Mouse (Mus musculus) heart, postnatal 36 days (tissue): Measurements from ENCODE around the gene Trim25. TPM values are rescaled to one million over a fixed set of nuclear protein-coding genes. Genes with fewer than 3 reads are reported as not detected.
"Not testable (repeated sequence)": the region's sequence is repeated elsewhere in the genome, so short reads cannot be mapped to it uniquely, and the experiment has no call there.

Experiments
- DNase-seq, 2 experiments: peaks; one replicate each; pipeline ENCODE4 v3.0.0; 2021 to 2022
- intact Hi-C: fragments of 180-260 bp; cut with DNase I; formaldehyde crosslinking; loops from one replicate; pipeline ENCODE4 v1.15.1; 2025
- total RNA-seq, 2 experiments: library from RNA; stranded (reverse); gene quantifications; 2 replicates each; pipeline ENCODE4 v1.2.3; 2021

The Trim25 gene
- total RNA-seq, 2 experiments from 2014 or later: 23.1 to 27.3 TPM

- intact Hi-C loops: loop anchor here (2.0 to 5.0 kb wide), 2 partner anchors 79 to 313 kb away; partner anchors contain the start of gene Nog
- DNase-seq: no peak
These were observed 9.6 kb upstream of the Trim25 start for GRCm38 (mm10) chr11:88989530-88989929.

- DNase-seq: no peak
- intact Hi-C loops: loop anchor here (1.0 to 10.0 kb wide), 2 partner anchors 46 to 1922 kb away; no protein-coding TSS in a partner anchor
These were observed 6.0 kb upstream of the Trim25 start for GRCm38 (mm10) chr11:88993186-88993585.

- peak; percentile 66 to 67 for DNase-seq
- intact Hi-C loops: loop anchor here (1.0 to 10.0 kb wide), 2 partner anchors 46 to 1921 kb away; no protein-coding TSS in a partner anchor
These were observed 5.6 kb upstream of the Trim25 start for GRCm38 (mm10) chr11:88993625-88994024.

- intact Hi-C loops: loop anchor here (10.0 kb wide), 1 partner anchor 1920 kb away; no protein-coding TSS in a partner anchor
- no peak for DNase-seq
These were observed 4.7 kb upstream of the Trim25 start for GRCm38 (mm10) chr11:88994492-88994891.

DNA sequence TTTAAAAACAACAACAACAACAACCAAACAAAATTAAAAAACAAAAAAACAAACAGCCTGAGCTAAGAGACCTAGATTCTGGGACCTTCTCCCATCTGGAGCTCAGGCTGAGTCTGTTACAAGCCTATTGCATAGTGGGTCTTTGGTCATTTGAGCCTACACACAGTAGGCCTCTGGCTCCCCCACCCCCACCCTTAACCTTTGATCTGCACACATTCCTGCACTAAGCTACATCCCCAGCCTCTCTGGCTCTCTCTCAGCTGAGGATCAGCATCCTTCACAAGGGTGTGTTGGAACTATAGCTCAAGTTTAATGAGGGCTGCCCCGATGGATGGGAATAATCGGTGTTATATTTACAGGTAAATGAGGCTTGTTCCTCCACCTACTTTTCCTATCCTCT lies 3.6 kb upstream of the Trim25 start:
- intact Hi-C loops: loop anchor here (10.0 kb wide), 1 partner anchor 1919 kb away; no protein-coding TSS in a partner anchor
- no peak for DNase-seq

DNA sequence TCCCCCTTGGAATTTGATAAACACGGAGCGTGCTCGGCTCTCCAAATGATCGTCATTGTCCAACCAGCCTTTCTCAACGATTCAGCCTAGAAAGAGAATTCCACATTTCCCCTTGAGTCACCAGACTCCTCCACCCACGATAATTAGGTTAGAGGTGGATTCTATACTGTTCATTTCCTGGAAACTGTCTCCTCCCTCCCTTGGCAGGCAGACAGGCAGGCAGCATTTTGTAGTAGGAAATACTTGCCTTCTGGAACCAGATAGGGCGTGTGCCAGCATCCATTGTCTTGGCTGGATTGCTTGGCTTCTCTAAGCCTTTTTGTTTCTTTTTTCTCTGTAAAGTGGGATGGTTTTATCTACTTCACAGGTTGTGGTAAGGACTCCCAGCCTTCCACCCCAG lies 2.7 kb upstream of the Trim25 start:
- intact Hi-C loops: loop anchor here (10.0 kb wide), 1 partner anchor 1918 kb away; no protein-coding TSS in a partner anchor
- DNase-seq: peak in 1 of 2 experiments; percentile 52

DNA sequence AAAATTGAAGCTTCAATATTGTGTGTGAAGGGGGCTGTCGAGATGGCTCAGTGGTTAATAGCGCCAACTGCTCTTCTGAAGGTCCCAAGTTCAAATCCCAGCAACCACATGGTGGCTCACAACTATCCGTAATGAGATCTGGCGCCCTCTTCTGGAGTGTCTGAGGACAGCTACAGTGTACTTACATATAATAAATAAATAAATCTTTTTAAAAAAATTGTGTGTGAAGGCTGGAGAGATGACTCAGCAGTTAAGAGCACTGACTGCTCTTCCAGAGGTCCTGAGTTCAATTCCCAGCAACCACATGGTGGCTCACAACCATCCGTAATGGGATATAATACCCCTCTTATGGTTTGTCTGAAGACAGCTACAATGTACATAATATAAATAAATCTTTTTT lies 1.8 kb upstream of the Trim25 start:
- intact Hi-C loops: loop anchor here (10.0 kb wide), 1 partner anchor 1917 kb away; no protein-coding TSS in a partner anchor
- DNase-seq: not testable (repeated sequence)

DNA sequence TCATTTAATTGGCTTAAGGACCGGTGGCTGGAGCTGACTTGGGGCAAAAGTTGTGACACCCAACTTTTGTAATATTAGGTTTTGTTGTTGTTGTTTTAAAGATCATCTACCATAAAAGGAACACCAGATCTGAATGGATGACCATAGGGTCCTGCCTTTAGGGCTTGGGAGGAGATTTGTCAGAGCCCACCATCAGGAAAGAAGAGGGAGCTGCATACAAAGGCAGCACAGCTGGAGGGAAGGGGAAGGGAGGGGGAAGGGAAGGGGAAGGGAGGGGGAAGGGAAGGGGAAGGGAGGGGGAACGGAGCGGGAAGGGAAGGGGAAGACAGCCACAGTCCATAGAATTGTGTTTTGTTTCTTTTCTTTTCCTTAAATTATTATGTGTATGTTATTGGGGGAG lies 770 bp upstream of the Trim25 start:
- intact Hi-C loops: loop anchor here (2.0 to 10.0 kb wide), 2 partner anchors 70 to 1916 kb away; no protein-coding TSS in a partner anchor
- DNase-seq: no peak

DNA sequence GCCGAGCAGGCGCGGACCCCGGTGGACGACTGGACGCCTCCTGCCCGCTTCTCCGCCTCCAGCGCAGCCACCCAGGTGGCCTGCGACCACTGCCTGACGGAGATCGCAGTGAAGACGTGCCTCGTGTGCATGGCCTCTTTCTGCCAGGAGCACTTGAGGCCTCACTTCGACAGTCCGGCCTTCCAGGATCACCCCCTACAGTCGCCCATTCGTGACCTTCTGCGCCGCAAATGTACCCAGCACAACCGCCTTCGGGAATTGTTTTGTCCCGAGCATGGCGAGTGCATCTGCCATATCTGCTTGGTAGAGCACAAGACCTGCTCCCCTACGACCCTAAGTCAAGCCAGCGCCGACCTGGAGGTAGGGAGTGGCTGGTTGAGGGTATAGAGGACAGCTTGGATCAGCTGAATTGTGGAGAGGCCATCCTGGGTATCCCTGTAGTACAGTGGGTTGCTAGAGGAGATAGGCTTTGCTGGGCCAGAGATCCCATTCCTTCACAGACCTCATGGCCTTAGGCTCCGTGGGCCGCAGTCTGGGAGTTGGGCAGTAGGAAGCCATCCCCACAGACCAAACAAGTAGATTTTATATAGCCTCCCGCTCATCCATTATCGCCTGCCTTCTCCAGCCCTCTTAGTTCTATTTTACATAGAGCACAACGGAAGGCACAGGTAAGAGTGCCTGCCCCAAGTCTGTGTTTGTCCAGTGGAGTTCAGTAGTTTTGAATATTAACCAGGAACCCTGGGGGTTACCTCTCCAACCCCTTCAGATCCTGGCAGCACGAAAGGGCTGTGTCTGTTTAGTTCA lies 749 bp downstream of the Trim25 start:
- DNase-seq: peak in 1 of 2 experiments; percentile 40
- intact Hi-C loops: loop anchor here (2.0 to 10.0 kb wide), 2 partner anchors 69 to 1915 kb away; no protein-coding TSS in a partner anchor

- no peak for DNase-seq
- intact Hi-C loops: no loop called here
These were observed 1.3 kb downstream of the Trim25 start for GRCm38 (mm10) chr11:89000527-89000819.

DNA sequence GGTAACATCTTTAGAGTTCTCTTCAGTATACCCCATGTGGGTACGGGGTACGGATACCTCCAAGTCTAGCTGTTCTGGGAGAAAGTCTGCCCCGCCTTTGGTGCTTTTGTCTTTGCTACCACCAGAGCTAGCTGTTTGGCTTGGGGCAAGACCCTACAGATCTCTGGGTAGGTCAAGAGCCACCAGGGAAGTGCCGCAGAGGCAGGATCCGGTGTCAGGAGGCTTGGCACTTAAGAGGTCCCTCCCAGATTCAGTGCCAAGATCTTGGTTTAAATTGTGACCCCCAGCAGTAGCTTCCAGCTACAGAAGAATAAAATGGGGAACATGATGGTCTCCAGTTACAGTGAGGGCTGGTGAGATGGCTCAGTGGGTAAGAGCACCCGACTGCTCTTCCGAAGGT lies 2.4 kb downstream of the Trim25 start:
- DNase-seq: no peak
- intact Hi-C loops: no loop called here

DNA sequence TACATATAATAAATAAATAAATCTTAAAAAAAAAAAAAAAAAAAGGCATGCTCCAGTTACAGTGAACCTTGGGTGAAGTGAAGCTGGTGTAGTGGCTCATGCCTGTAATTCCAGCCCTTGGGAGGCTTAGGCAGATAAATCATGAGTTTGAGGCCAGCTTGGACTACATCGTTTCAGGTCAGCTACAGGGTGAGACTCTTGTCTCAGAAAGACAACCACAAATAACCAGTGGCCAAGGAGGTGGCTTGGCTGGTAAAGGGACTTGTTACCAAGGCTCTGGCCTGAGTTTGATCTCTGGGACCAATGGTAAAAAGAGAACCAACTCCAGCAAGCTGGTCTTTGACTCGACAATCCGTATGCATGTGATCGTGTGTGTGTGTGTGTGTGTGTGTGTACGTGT lies 2.9 kb downstream of the Trim25 start:
- intact Hi-C loops: no loop called here
- DNase-seq: no peak

DNA sequence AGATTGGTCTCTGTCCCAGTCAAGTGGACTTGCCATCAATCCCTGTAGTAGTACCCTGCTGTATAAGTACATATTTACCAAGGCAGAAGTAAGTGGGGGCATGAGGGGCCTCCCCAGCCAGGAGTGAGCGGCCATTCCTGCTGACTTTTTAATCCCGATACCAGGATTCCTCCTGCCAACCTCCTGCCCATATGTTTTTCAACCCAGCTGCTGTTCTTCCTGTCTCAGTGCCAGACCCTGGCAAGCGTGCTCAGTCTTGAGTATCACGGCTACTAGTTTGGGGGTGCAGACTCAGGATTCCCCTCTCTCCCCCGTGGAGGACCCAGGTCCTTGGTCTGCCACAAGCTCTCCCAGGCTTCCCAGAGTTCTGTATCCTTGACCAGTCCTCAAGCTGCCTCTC lies 3.4 kb downstream of the Trim25 start:
- DNase-seq: no peak
- intact Hi-C loops: no loop called here

GRCm38 (mm10) chr11:89003078-89003477 lies 3.9 kb downstream of the Trim25 start:
- DNase-seq: no peak
- intact Hi-C loops: no loop called here

DNA sequence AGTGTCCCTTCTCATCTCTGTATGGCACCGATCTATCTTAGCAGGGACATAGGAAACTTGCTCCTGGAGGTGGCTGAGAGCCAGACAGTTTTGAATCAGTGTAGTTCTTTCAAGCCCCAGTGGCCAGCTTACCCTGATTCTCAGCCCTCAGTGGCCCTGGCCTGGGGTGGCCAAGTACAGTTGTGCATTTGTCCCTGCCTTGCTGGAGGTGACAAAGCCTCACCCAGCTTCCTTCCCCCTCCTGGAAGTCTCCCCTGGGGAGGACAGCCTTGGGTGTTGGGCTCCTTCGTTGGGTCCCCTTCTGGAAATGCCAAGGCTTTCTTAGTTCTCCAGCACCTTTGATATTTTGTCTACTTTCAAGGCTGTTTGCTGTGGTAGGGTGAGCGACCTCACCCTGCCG lies 4.5 kb downstream of the Trim25 start:
- intact Hi-C loops: loop anchor here (2.0 kb wide), 1 partner anchor 17 kb away; no protein-coding TSS in a partner anchor
- DNase-seq: no peak

DNA sequence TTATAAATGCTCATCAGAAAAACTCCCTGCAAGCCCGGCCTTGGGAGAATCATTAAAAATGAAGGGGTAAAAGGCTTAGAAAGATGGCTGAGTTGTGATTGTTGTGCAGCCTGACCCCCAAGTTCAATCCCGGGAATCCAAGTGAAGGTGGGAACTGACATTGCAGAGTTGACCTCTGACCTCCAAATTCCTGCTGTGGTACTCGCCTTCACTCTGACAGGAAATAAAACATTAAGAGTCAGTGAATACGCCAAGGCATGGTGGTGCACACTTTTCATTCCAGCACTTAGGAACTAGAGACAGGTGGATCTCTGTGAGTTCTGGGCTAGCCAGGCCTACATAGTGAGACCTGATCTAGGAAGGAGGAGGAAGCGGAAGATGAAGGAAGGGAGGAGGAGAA lies 6.3 kb downstream of the Trim25 start:
- DNase-seq: no peak
- intact Hi-C loops: loop anchor here (2.0 kb wide), 1 partner anchor 15 kb away; no protein-coding TSS in a partner anchor

GRCm38 (mm10) chr11:89006404-89006803 lies 7.2 kb downstream of the Trim25 start:
- DNase-seq: no peak
- intact Hi-C loops: no loop called here

DNA sequence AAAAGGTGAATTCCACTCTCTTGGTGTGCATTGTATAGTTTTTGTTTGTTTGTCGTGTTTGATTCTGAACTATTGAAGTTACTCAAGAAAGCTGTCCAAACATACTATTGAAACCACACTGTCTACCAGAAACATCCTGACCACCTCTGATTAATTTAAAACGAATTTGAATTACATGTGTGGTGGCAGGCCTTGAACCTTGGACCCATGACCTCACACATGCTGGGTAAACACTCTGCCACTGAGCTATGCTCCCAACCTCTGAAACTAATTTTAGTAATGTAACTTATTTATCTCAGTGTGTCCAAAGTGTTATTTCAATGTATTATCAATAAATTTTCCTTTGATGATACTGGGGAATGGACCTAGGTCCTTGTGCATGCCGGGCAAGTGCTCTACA lies 8.4 kb downstream of the Trim25 start:
- intact Hi-C loops: no loop called here
- no peak for DNase-seq

GRCm38 (mm10) chr11:89009066-89009465 lies 9.9 kb downstream of the Trim25 start:
- intact Hi-C loops: no loop called here
- no peak for DNase-seq

GRCm38 (mm10) chr11:89009496-89009895 lies 10.3 kb downstream of the Trim25 start:
- DNase-seq: no peak
- intact Hi-C loops: no loop called here

- no peak for DNase-seq
- intact Hi-C loops: no loop called here
These were observed 13.1 kb downstream of the Trim25 start for GRCm38 (mm10) chr11:89012241-89012640.
